Mouse (Mus musculus): ENCODE data around the gene Filip1. TPM values are rescaled to one million over a fixed set of nuclear protein-coding genes. Genes with fewer than 3 reads are reported as not detected.

Gene Filip1
- polyA plus RNA-seq, 1 experiment: 0.01 TPM

- Histone ChIP-seq H3K4me3 (ENCODE audit: insufficient read depth, poor library complexity, severe bottlenecking) (no peak overlapping the region), H3K27me3 (ENCODE audit: control insufficient read depth, insufficient read depth, insufficient read length) (no peaks in the 10 kb centered on the region), H3K36me3 (ENCODE audit: control insufficient read depth, insufficient read depth) (no peaks in the 10 kb centered on the region), H3K79me3 (ENCODE audit: low read depth) (no peaks in the 10 kb centered on the region), H3ac (ENCODE audit: control insufficient read depth, insufficient read length, low read depth) (no peak overlapping the region), H3K79me2 (ENCODE audit: control insufficient read depth, insufficient read depth) (no peaks in the 10 kb centered on the region)
- TF ChIP-seq USF1 (IDR thresholded peaks at IDR 0.05; ENCODE audit: low read depth) (no peak), MYOG (IDR thresholded peaks at IDR 0.05; ENCODE audit: control insufficient read depth, extremely low read depth, insufficient read length) (no peak), MYOD1 (IDR thresholded peaks at IDR 0.05; ENCODE audit: control insufficient read depth, insufficient read length, low read depth) (no peak), FOSL1 (IDR thresholded peaks at IDR 0.05; ENCODE audit: insufficient read depth, low read length, poor library complexity, severe bottlenecking) (no peak), MAX (IDR thresholded peaks at IDR 0.05) (no peak), CTCF (IDR thresholded peaks at IDR 0.05; ENCODE audit: control insufficient read depth, insufficient read depth, insufficient read length) (no peak), CEBPB (IDR thresholded peaks at IDR 0.05; ENCODE audit: low read depth) (no peak)
Measured at GRCm38 (mm10) chr9:79892183-79892582, 120.5 kb downstream of the Filip1 start.

- no peak overlapping the region for H3K4me3 ChIP-seq (ENCODE audit: insufficient read depth, poor library complexity, severe bottlenecking)
- TF ChIP-seq MAX (IDR thresholded peaks at IDR 0.05) (no peak), MYOG (IDR thresholded peaks at IDR 0.05; ENCODE audit: control insufficient read depth, extremely low read depth, insufficient read length) (no peak), CTCF (IDR thresholded peaks at IDR 0.05; ENCODE audit: control insufficient read depth, insufficient read depth, insufficient read length) (no peak), MYOD1 (IDR thresholded peaks at IDR 0.05; ENCODE audit: control insufficient read depth, insufficient read length, low read depth) (no peak), CEBPB (IDR thresholded peaks at IDR 0.05; ENCODE audit: low read depth) (no peak), FOSL1 (IDR thresholded peaks at IDR 0.05; ENCODE audit: insufficient read depth, low read length, poor library complexity, severe bottlenecking) (no peak), USF1 (IDR thresholded peaks at IDR 0.05; ENCODE audit: low read depth) (no peak)
- H3ac ChIP-seq (ENCODE audit: control insufficient read depth, insufficient read length, low read depth): no peak overlapping the region
- H3K27me3 ChIP-seq (ENCODE audit: control insufficient read depth, insufficient read depth, insufficient read length): no peaks in the 10 kb centered on the region
- no peaks in the 10 kb centered on the region for H3K79me2 ChIP-seq (ENCODE audit: control insufficient read depth, insufficient read depth)
- no peaks in the 10 kb centered on the region for H3K79me3 ChIP-seq (ENCODE audit: low read depth)
- no peaks in the 10 kb centered on the region for H3K36me3 ChIP-seq (ENCODE audit: control insufficient read depth, insufficient read depth)
Measured at GRCm38 (mm10) chr9:79890488-79890887, 122.2 kb downstream of the Filip1 start.

GRCm38 (mm10) chr9:79889132-79889531 lies 123.5 kb downstream of the Filip1 start:
- H3K79me3 ChIP-seq (ENCODE audit: low read depth): no peaks in the 10 kb centered on the region
- H3K27me3 ChIP-seq (ENCODE audit: control insufficient read depth, insufficient read depth, insufficient read length): no peaks in the 10 kb centered on the region
- H3K36me3 ChIP-seq (ENCODE audit: control insufficient read depth, insufficient read depth): no peaks in the 10 kb centered on the region
- no peak for TF ChIP-seq CTCF (IDR thresholded peaks at IDR 0.05; ENCODE audit: control insufficient read depth, insufficient read depth, insufficient read length)
- no peak for TF ChIP-seq USF1 (IDR thresholded peaks at IDR 0.05; ENCODE audit: low read depth)
- TF ChIP-seq FOSL1 (IDR thresholded peaks at IDR 0.05; ENCODE audit: insufficient read depth, low read length, poor library complexity, severe bottlenecking): no peak
- no peak for TF ChIP-seq CEBPB (IDR thresholded peaks at IDR 0.05; ENCODE audit: low read depth)
- no peak for TF ChIP-seq MYOG (IDR thresholded peaks at IDR 0.05; ENCODE audit: control insufficient read depth, extremely low read depth, insufficient read length)
- TF ChIP-seq MYOD1 (IDR thresholded peaks at IDR 0.05; ENCODE audit: control insufficient read depth, insufficient read length, low read depth): no peak
- TF ChIP-seq MAX (IDR thresholded peaks at IDR 0.05): no peak
- H3ac ChIP-seq (ENCODE audit: control insufficient read depth, insufficient read length, low read depth): no peak overlapping the region
- no peaks in the 10 kb centered on the region for H3K79me2 ChIP-seq (ENCODE audit: control insufficient read depth, insufficient read depth)
- H3K4me3 ChIP-seq (ENCODE audit: insufficient read depth, poor library complexity, severe bottlenecking): no peak overlapping the region

DNA sequence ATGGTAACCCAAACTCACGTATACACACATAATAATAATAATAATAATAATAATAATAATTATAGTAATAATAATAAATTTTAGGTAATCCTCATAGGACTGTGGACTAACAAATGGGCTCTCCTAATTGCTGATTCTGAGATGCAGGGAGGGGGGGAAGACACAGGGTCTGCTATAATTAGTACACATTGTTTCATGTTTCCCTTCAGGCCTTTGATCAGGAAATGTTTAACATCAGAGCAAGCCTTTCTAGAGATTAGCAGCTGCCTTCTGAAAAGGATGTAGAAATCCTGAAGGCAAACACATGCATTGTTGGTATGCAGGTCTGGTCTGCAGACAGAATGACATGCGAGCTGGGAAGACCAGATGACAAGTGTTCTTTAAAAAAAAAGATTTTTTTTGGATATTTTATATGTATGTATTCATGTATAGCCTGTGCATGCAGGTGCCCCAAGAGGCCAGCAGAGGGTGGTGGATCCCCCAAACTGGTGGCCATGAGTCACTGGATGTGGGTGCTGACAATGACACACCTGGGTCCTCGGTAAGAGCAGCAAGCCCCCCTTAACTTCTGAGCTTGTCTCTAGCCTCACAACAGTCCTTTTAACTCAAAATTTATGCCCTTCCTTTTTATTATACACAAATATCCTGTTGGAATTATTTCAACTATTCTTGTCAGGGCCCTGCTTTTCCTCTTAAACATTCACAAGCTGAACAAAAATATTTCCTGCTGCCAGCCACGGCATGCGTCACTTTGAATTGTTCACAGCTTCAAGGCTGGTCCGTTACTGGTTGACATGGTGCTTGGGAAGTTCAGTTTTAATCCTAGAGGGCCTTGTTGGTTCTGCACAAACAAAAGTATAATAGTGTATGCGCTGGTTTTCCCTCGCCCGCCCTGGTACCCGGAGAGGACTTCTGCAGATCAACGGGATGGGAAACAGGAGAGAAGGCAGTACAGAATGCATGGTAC lies 127.1 kb downstream of the Filip1 start:
- TF ChIP-seq CEBPB (IDR thresholded peaks at IDR 0.05; ENCODE audit: low read depth): no peak
- TF ChIP-seq CTCF (IDR thresholded peaks at IDR 0.05; ENCODE audit: control insufficient read depth, insufficient read depth, insufficient read length): no peak
- TF ChIP-seq MAX (IDR thresholded peaks at IDR 0.05): no peak
- TF ChIP-seq USF1 (IDR thresholded peaks at IDR 0.05; ENCODE audit: low read depth): no peak
- no peak for TF ChIP-seq MYOG (IDR thresholded peaks at IDR 0.05; ENCODE audit: control insufficient read depth, extremely low read depth, insufficient read length)
- TF ChIP-seq FOSL1 (IDR thresholded peaks at IDR 0.05; ENCODE audit: insufficient read depth, low read length, poor library complexity, severe bottlenecking): no peak
- TF ChIP-seq MYOD1 (IDR thresholded peaks at IDR 0.05; ENCODE audit: control insufficient read depth, insufficient read length, low read depth): no peak
- Histone ChIP-seq H3K36me3 (ENCODE audit: control insufficient read depth, insufficient read depth) (no peaks in the 10 kb centered on the region), H3K27me3 (ENCODE audit: control insufficient read depth, insufficient read depth, insufficient read length) (no peaks in the 10 kb centered on the region), H3K79me3 (ENCODE audit: low read depth) (no peaks in the 10 kb centered on the region), H3ac (ENCODE audit: control insufficient read depth, insufficient read length, low read depth) (no peak overlapping the region), H3K4me3 (ENCODE audit: insufficient read depth, poor library complexity, severe bottlenecking) (no peak overlapping the region), H3K79me2 (ENCODE audit: control insufficient read depth, insufficient read depth) (no peaks in the 10 kb centered on the region)

DNA sequence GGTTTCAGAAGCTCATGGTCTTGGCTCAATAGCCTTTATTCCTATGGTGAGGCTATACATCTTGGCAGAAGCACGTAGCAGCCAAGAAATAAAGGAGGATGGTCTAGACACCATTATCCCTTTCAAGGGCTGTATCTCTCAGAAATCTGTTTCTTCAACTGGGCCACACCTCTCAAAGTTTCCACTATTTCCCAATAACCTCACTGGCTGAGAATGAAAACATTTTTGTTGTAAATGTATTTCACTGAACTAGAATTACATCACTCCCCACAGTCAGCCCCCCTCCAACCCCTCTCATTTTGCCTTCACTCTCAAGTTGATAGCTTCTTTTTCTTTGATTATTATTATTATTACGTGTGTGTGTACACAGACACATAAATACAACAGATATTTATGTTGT lies 129.5 kb downstream of the Filip1 start:
- no peak overlapping the region for H3K4me3 ChIP-seq (ENCODE audit: insufficient read depth, poor library complexity, severe bottlenecking)
- no peak overlapping the region for H3ac ChIP-seq (ENCODE audit: control insufficient read depth, insufficient read length, low read depth)
- H3K27me3 ChIP-seq (ENCODE audit: control insufficient read depth, insufficient read depth, insufficient read length): no peaks in the 10 kb centered on the region

More for the DNA sequence above, 129.5 kb downstream of the Filip1 start:
- Histone ChIP-seq H3K79me3 (ENCODE audit: low read depth) (no peaks in the 10 kb centered on the region), H3K36me3 (ENCODE audit: control insufficient read depth, insufficient read depth) (no peaks in the 10 kb centered on the region), H3K79me2 (ENCODE audit: control insufficient read depth, insufficient read depth) (no peaks in the 10 kb centered on the region)
- TF ChIP-seq CTCF (IDR thresholded peaks at IDR 0.05; ENCODE audit: control insufficient read depth, insufficient read depth, insufficient read length): no peak
- TF ChIP-seq MYOG (IDR thresholded peaks at IDR 0.05; ENCODE audit: control insufficient read depth, extremely low read depth, insufficient read length): no peak
- TF ChIP-seq CEBPB (IDR thresholded peaks at IDR 0.05; ENCODE audit: low read depth): no peak

Measured in C2C12 (cell line).